Mouse (Mus musculus) kidney, adult 9 months (tissue): Measurements from ENCODE around the gene Dab2ip.
A peak's percentile ranks its signal among the peaks of the same experiment; 100 is the strongest.

Source experiments
- DNase-seq: peaks from one replicate; pipeline ENCODE4 v3.0.0; 2022

The Dab2ip gene

DNA sequence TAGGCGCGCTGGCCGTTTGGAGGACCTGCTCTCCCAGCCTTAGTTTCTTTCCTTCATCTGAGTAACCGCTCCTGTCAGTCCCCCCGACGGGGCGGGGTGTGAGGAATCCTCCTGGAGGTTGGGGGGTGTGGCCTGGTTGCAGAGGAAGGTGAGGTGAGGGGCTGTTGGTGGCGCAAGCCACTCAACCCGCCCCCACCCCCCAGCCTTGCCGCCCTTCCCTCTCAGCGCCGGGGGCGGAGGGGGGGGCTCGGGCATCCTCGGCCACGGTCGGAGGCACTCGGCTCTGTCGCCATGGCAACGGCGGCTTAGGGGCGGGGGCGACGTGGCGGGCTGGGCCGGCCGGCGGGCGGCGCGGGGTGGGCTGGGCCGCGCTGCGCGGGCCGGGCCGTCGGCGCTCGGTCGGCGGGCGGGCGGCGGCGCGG, 102.9 kb downstream of the Dab2ip start:
- DNase-seq, result no peak

DNA sequence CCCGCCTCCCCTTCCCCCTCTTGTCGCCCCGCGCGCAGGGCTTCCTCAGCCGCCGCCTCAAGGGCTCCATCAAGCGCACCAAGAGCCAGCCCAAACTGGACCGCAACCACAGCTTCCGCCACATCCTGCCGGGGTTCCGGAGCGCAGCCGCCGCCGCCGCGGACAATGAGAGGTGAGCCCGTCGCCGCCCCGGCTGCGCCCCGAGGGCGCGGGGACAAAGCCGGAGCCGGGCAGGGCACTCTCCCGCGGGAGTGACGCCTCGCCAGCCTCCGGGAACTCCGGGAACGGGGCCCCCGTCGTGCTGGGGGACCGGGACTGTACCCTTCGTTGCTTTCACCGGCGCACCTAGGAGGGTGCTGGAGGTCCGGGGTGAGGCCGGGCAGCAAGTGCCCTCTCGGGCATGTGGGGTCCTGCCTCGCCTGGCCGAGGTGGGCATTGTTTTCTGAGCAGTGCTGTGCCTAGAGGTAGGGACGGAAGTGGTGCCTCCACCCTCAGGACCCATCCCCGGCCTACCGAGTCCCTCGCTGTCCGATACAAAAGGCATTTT, 103.5 kb downstream of the Dab2ip start:
- DNase-seq, result peak; percentile 60

DNA sequence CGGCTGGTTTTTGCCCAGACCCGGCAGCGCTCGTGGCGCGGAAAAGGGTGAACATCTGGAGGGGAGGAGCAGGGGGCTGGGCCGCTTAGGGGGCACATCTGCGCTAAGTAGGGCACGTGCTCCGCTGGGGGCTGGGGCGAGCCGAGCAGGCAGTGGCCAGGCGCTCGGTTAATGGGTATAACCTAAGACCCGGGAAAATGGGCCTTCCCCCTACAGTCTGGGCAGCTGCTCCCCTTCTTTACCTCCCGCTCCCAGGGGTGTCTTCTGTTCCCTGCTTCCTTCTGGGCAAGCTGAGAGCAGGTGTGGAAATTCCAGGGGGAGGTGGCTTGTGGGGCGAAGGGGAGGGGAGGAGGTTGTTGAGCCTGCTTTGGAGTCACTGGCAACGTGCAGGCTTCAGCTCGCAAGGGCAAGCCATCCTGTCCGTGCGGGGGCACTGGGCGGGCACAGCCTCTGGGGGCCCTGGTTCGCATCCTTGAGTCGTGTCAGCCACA, 104.0 kb downstream of the Dab2ip start:
- DNase-seq, result peak; percentile 41

DNA sequence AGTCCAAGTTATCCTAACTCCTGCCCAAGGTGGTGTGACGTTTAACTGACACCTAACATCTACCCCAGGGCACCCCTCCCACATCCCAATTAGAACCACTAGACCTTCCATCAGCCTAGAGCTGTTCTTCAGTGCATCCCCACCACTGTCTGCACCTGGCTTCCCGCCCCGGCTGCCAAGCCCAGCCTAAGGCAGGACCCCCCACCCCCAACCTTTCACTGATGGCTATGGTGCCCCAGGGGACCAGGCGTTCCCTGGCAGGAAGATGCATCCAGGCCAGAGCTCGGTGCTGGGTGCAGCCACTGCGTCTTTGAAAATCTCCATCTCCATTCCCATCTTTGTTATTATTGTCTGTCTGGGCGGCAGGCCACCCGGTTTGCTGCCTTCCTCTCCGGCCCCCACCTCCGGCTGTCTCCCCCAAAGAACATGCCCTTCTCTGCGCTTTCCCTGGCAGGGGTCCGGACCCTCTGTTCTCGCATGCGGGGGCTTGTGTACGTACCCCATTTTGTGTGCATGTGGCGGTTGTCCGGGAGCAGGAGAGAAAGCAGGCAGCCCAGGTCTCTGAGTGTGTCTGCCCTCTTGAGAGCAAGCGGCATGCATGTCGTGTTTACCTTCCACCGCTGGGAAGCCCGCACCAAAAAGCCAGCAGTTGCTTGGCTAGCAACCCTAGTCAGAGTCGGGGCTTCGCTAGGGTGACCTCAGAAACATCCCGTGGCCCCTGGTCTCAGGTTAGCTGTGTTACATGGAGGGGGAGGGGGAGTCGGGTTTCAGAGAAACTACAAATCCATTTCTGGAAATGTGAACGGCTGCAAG, 104.9 kb downstream of the Dab2ip start:
- DNase-seq, result no peak

DNA sequence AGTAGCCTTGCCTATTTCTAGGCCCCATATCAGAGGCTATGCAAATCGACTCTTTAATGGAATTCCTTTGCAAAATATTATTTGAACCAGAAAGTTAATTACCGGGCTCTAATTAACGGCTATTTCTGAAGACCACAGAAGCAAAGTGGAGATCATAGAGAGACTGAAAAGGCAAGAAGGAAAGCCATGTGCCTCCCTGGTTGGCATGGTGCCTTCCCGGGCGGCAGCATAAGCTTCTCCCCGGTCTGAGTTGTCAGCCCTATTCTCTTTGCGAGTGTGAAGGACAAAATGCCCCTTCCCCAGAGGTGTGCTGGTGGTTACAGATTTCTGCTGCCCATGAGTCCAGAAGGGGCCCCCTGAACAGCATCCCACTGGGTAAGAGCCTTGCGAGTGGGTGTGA, 109.7 kb downstream of the Dab2ip start:
- DNase-seq, result no peak

DNA sequence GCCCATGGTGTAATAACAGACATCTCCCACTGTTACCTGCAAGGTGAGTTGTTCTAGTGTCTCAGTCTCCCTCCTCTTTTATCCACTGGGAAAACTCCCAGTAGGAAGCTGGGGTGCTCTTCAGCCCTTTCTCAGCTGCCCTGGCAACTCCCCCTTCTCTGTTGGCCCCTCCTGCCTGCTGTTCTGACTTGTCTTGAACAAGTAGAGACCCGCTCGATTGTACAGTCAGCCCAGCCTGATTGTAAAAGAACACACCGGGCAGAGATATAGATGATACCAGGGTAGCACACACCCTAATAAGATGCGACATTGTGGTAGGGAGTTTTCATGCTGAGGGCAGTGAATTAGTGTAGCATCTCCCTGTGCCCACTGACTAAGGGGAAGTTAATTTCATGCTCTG, 111.2 kb downstream of the Dab2ip start:
- no peak for DNase-seq

DNA sequence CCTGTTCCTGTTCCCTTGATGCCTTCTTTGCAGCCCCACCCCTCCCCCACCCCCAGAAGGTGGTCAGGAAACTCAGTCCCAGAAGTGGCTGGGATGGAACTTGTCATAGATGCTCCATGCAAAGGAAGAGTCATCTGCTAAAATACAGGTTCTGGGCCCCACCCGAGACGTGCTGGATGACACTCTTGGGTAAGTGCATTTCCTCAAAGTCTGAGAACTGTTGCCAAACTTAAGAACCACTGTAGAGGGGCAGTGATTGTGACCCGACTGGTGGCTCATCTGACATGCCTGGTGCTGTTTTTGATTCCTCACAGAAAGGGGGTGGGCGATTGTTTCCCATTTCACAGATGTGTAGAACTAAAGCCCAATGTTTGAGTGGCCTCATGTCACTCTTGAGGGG, 111.7 kb downstream of the Dab2ip start:
- DNase-seq, result no peak

DNA sequence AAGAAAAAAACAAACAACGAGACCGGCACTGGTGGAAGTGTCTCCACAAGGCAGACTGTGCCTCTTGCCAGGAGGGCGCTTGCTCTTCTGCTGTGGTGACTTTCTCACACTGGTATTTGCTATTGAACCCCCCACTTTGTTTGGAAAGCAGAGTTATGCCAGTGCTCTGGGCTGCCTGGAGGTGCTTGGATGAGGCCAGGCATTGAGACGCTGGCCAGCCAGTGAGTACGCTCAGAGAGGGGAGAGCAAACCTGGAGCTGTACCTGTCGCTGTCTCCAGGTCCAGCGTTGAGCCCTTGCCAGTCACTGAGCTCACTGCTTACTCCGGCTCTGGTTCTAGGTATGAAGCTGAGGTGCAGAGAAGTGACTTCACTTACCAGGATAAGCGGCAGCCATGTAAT, 112.2 kb downstream of the Dab2ip start:
- no peak for DNase-seq

DNA sequence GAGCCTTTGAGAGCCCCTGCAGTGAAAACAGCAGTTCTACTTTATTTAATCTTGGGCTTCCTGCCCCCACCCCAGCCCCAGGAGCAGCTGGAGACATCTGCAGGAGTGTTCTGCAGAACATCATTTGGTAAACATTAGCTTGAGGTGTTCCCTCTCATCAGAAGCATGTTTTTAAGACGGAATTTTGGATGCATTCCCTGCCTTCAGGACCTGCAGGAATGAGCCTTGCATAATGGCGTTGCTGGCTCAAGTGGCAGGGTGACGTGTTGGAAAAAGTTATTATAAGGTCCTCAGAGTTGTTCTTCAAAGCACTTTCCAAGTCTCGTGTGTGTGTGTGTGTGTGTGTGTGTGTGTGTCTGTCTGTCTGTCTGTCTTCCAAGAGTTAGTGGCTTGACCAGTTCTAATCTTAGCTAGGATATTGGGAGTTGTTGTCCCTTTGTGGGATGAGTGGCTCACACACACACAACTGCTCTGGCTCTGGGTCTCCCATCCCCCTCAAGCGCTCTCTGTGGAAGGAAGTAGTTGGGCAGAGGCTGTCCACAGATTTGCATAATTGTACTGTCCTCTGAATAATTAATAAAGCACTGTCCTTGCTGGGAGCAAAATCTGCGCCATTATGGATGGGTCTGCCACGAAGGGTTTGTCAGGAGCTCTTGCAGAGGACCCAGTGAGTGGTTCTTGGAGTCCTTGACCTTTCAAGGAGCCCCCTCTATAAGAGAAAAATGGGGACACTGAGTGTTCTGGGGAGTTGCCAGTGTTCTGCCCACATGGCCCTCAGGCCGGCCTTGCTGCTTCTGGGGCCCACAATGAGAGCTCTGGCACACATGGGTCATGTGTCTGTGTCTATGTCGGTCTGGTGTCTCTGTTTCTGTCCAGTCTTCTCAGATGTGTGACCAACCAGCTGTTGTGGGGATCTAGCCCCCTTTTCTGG, 114.2 kb downstream of the Dab2ip start:
- DNase-seq, result peak; percentile 77

DNA sequence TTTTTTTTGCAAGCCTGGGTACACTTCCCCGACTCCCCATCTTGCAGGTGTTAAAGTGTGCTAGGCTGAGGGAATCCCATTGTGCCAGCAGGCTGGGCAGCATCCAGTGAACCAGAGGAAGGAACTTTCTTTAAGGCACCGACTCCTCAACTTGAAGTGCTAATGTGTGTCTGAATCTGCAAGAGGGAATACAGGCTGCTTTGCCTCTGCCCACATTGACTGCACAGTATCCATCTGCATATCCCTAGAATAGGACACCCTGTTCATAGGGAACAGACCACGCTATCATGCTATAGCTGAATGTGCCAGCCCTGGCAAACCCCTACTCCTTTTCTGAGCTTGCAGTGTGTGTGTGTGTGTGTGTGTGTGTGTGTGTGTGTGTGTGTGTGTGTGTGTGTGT, 115.1 kb downstream of the Dab2ip start:
- no peak for DNase-seq

DNA sequence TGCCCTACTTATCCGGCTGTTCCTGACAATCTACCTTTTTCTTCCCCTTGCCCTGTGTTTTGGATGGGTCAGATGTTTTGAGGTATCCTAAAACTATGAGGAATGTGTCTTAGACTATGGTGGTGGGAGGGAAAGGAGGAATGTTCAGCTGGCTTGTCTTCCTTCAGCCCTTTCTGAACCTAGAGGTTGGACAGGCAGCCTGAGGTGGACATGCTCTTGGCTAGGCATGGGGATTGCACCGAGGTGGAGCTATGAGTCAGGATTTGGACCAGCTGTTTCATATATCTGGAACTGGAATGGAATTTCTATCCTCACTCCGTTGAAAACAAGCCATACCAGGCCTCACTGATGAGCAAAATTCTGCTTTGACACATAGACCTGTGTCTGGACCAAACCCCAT, 115.9 kb downstream of the Dab2ip start:
- no peak for DNase-seq

DNA sequence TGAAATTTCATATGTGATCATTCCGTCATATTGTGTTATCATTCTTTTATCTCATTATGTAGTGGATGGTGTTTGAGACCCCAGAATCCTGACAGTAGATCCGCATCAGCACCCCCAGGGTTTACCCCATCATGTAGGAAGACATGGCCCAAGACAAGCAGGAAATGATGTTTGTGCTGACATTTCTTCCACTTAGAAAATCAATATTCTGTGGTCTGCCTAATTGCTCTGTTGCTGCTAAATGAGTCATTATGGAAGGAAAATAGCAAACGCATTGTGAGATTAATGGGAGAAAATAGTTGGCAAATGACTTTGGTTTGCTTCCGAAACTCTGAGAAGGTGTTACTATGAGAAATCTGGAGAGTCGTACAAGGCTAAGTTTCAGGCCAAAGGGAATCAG, 116.4 kb downstream of the Dab2ip start:
- DNase-seq, result no peak

DNA sequence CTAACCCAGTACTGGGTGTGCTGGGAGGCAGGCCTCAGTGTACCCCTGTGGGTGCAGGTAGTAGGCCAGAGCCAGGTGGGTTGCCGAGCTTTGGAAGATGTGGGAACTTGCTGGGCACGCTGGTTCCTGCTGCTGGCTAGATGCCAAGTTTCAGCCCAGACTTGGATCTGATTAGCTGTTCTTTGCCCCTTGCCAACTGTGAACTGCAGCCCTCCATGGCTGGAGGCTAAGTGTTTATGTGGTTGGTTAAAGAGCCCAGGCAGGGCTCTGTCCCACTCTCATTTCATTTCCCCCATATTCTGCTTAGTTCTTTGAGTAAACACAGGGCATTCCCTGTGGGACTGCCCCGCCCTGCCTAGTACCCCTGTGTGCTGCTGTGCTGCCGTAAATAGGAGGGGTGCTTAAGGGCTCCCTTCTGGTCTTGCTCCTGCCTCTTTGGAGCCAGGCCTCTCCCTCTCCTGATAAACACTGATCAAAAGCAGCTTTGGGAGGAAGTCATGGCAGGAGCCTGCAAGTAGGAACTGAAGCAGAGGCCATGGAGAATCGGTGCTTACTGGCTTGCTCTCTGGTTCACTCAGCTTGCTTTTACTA, 118.1 kb downstream of the Dab2ip start:
- peak; percentile 70 for DNase-seq

DNA sequence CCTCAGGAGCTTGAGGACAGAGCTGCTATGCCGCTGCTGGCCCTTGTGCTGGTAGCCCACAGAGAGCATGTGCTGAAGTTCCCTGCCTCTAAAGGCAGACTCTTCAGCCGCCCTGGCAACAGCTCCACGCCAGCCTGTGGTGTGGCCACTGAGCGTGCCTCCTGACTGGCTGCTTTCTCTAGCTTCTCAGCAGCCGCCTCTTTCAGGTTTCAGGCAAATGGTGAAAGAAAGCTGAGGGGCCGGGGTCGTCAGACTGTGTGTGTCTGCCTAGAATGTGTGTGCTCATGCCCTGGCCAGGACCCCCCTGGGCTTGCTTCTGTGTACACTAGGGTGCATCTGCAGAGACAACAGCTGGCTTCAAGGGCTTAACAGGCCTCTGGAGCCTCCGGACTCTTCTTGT, 119.8 kb downstream of the Dab2ip start:
- no peak for DNase-seq

DNA sequence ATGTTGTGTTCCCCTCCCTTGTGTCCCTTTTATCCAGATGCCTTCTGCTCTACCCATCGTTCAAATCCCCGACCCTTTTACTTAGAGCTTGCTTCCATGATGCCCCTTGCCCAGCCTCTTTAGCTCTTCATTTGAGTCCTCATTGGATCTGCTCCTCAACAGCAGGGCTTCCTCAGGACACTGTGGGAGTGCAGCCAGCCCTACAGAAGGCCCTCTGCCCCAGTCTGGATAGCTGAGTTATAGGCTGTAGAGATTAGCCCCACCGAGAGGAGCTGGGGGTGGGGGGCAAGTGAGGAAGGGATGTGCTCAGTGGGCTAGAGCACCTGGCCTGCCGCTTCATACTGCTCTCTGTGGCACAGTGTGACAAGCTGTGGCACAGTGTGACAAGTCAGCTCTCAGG, 120.4 kb downstream of the Dab2ip start:
- no peak for DNase-seq

DNA sequence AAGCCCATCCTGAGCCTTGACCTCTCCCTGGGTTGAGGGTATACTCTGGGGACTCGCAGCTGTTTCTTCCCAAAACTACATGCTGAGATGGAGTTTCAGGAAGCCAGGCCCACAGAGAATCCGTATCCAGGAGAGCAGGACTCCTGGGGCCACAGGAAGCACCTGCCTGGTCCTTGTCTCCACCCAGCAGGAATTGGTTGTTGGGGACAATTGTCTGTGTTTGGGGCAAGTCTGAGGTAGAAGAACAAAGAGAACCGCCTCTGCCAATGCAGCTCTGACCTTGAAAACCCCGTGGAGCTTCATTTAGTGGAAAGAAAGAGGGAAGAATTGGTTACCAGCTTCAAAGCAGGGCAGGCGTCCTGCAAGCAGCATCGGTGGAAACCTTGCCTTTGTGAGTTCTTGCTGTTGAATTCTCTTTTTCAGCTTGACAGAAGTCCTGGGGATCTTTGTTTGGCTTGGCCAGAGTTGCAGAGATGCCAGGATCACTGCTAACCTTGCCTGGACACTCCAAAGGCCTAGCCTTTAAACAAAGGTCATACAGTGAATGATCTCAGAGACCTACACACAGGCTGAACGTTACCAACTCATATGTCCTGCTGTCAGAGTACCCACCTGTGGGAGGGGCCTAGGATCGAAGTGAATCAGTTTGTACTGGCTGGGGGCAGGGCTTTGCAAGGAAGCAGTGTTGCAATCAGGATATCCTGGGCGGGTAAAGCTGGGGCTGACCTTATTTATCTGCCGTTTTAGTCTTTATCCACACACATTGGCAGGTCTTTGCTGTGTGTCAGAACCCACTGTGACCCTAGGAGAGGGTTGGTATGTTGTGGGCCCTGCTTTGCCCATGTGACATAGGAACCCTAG, 122.0 kb downstream of the Dab2ip start:
- peak; percentile 54 for DNase-seq

DNA sequence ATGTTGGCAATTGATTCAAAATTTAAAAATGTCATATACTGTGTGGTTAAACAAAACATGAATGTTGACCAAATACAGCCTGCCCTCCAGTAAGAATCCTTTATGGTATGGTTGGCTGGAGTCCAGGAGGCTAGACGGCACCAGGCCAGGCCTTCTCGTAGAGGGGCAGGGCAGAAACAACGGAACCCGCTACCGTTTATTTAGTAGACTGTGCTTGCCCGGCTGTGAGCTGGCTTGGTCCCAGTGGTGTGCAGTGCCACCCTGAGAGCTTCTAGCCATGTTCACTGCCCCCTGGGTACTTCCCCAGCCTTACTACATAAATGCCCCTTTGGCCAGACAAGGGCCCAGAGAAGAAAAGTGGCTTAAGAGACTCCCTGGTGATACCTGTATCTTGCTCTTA, 122.8 kb downstream of the Dab2ip start:
- no peak for DNase-seq

DNA sequence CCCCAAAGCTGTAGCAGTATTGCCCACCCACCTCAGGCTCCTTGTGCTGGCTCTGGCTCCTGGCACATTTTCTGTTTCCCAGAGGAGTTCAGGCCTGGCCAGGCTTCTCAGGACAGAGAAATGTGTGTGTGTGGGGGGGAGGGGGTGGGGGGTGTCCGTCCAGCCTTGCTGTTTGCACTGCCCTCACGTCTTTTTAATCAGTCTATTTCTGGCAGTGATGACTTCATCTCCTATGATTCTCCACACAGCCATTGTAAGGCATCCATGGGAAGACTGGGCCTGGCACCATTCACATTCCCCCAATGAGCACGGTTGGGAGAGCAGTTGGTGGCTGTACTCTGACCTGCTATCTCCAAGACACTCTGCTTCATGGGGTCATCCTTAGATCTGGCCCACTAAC, 125.9 kb downstream of the Dab2ip start:
- DNase-seq, result no peak

DNA sequence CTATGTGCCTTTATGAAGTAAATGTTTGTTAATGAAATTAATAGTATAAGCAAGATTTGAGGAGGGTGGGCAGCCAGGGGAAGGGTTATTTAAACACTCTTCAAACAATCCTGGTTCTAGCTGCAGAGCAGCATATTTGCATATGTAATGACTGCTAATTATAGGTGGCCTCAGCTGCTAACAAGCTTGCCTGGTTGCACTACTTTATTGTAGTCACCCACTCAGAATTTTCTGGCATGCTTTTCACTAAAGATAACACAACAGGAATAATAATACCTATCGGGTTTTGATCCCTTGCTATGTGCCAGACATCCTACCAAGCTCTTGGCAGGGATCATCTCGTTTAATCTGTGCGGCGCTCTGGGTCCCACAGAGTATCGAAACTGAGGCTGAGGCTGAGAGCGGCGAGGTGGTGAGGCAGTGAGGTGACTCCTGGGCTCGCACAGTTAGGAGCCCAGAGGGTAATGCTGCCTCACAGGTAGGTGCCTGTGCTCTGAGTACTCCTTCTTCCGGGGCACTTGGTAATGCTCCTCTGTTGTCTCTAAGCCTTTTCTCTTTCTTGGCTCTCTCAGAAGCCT, 126.8 kb downstream of the Dab2ip start:
- DNase-seq, result no peak

DNA sequence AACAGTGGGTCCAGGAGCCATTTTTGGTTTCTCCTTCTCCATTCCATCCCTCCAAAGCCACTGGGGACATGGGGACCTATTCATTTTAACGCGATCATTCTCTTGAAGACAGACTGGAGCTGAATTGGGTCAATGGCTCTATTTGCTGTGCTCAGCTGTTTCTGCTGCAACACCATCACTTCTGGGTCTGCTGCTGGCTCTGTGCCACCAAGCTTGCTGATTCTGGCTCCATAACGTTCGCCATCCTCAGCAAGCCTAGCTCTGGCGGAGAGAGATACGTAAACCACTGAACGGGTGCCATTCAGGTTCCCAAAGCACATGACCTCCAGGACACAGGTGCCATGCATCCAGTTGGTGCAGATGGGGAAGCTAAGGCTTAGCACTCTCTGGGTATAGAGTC, 128.0 kb downstream of the Dab2ip start:
- no peak for DNase-seq

DNA sequence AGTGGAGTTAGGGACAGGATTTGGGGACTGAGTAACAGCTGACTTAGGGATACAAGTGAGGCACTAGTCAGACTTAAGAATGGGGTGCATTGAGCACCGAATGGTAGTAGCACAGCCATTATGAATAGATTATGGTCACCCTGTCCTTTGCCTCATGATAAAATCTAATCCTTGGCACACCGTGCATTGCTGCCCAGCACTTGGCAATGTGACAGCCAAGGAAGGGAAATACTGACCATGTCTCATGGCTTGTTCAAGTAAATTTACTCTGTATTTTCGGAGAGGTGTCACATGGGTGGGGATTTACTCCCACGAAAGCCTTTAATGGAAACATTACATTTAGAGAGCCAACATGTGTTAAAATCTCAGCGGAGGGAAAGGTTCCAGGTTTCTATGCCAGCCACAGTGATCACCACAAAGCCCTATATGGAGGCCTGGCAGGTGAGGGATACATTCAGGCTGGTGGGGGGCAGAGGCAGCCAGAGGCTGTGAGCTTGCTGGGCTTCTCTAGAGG, 129.5 kb downstream of the Dab2ip start:
- DNase-seq, result no peak

DNA sequence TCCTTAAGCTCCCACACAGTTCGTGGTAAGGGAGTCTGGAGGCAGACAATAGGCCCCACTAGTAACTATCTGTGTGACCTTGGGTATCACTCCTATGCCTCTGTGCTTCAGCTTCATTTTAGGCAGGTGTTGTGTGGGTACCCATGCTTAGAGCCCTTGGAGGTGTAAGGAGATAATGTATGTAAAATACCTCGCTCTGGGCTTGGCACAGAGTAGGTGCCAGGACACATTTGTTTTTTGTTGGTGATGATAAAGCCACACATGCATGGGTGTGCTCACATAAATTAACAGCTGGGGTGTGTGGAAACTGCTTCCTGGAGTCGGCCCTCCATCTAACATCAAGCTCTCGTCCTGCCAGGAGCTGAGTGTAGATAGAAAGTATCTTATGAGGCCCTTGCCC, 130.1 kb downstream of the Dab2ip start:
- no peak for DNase-seq
